Mouse (Mus musculus): ENCODE data around the gene Mixl1. TPM values are rescaled to one million over a fixed set of nuclear protein-coding genes. Genes with fewer than 3 reads are reported as not detected.

The Mixl1 gene
- 0.28 and 0.35 TPM in 2 replicates for polyA plus RNA-seq (2015; fragmentation: Nextera tagmentation; extraction: Ambion mirVana)

DNA sequence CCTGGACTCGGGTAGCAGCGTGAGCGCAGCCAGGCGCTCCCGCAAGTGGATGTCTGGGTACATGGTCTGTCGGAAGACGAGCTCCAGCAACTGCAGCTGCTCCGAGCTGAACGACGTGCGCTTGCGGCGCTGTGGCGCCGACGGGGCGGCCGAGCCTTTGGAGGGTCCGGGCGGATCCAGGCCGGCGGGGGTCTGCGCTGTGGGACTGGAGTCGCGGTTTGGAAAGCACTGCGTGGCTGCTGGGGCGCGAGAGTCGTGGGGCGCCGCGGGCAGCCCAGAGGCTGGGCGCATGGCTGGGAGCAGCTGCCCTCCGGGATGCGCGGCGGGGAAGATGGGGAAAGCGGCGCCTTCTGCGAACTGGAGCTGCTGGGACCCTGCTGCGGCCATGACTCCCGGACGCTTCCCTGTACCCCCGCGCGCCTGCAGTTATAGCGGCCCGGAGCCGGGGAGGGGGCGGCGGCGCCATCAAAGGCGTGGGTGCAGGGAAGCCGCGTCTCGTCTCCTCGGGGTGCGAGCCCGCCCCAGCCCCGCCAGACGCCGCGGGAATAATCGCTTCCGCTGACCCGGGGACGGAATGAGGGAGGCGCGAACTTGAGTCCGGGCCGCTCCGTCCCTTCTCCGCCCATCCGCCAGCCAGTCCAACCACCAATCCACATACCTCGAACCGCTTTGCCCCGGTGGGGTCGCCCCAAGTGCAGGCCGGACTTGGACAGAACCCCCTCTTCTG is at the start of gene Mixl1:
TSS of gene Mixl1 (minus strand) at position 409 of the 727 bp plus-strand sequence.
- Histone ChIP-seq H3K9me3 (no peaks in the 10 kb centered on the region), H3K27ac (no peak within 1 kb of the TSS), H3K9ac (no peak within 1 kb of the TSS), H3K4me2 (peak within 1 kb of the TSS; percentile 58), H3K27me3 (replicated peaks) (peaks cover 40% of the 10 kb centered on the region), H3K36me3 (replicated peaks) (no peaks in the 10 kb centered on the region), H3K4me3 (peak within 1 kb of the TSS; percentile 33), H3K4me1 (peaks cover 10% of the 10 kb centered on the region)
- no peak for ATAC-seq (replicated peaks)
- under 1% methylated on average over 77 of the region's 79 CpGs for WGBS

DNA sequence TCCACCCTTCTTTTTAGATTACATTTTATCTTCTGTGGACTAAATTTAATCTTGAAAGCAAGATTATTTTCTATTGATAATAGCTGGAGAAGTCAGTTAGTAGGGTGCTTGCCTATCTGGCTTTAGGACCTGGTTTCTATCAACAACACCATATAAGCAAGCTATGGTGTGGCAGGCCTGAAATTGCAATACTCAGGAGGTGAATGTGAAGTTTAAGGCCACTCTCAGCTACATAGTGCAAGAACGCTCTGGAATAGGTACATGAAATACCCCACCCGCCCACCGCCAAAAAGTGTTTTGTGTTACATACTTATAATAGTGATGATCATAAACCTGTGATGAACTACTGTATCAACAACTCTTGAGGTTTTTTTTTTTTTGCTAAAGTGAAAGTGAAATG is 32.4 kb upstream of the Mixl1 start:
- Histone ChIP-seq H3K9me3 (no peaks in the 10 kb centered on the region), H3K4me2 (no peak overlapping the region), H3K36me3 (replicated peaks) (peaks cover 1% of the 10 kb centered on the region; the same call in 1 of the 2 replicates), H3K4me1 (peaks cover 40% of the 10 kb centered on the region), H3K9ac (no peak overlapping the region), H3K4me3 (no peak overlapping the region), H3K27me3 (replicated peaks) (no peaks in the 10 kb centered on the region), H3K27ac (no peak overlapping the region)
- WGBS, result 92% methylated on average over 3 of the region's 3 CpGs
- no peak for ATAC-seq (replicated peaks)

- H3K27ac ChIP-seq, result peak overlapping the region; percentile 82
- no peaks in the 10 kb centered on the region for H3K36me3 ChIP-seq (replicated peaks)
- peak overlapping the region; percentile 66 for H3K4me3 ChIP-seq
- H3K9ac ChIP-seq, result peak overlapping the region; percentile 75
- 0% methylated on average over 40 of the region's 42 CpGs for WGBS
- H3K4me2 ChIP-seq, result peak overlapping the region; percentile 74
- H3K27me3 ChIP-seq (replicated peaks), result no peaks in the 10 kb centered on the region
- H3K9me3 ChIP-seq, result no peaks in the 10 kb centered on the region
- H3K4me1 ChIP-seq, result peaks cover 40% of the 10 kb centered on the region
- ATAC-seq (replicated peaks), result peak; percentile 80
Observed at GRCm38 (mm10) chr1:180726183-180726582, 29.3 kb upstream of the Mixl1 start.

DNA sequence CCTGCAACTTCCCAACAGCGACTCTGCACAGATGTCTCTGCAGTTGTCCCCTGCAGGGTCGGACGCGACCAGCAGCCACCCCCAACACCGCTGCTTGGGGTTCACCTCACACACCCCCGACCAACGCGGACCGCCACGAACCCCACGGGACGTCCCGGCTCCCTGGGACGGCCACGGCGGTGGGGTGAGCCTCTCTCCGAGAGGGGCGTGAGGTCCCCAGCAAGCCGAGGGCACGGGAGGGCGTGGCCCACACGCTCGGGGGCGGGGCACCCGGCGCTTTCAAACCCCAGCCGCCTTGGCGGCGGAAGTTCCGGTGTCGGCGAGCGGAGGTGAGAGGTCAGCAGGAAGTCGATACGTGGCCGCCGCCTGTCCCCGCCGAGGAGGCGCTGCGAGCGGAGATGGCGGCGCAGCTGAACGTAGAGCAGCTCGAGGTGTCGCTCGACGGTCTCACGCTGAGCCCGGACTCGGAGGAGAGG is 28.9 kb upstream of the Mixl1 start, which contains the start of gene Acbd3:
TSS of gene Acbd3 (plus strand) at position 340 of the 476 bp plus-strand sequence.
- Histone ChIP-seq H3K9ac (peak within 1 kb of the TSS; percentile 75), H3K4me3 (peak within 1 kb of the TSS; percentile 66), H3K27me3 (replicated peaks) (no peaks in the 10 kb centered on the region), H3K9me3 (no peaks in the 10 kb centered on the region), H3K27ac (peak within 1 kb of the TSS; percentile 82), H3K4me2 (peak within 1 kb of the TSS; percentile 74), H3K4me1 (peaks cover 40% of the 10 kb centered on the region), H3K36me3 (replicated peaks) (no peaks in the 10 kb centered on the region)
- ATAC-seq (replicated peaks), result peak; percentile 94
- under 1% methylated on average over 50 of the region's 52 CpGs for WGBS

DNA sequence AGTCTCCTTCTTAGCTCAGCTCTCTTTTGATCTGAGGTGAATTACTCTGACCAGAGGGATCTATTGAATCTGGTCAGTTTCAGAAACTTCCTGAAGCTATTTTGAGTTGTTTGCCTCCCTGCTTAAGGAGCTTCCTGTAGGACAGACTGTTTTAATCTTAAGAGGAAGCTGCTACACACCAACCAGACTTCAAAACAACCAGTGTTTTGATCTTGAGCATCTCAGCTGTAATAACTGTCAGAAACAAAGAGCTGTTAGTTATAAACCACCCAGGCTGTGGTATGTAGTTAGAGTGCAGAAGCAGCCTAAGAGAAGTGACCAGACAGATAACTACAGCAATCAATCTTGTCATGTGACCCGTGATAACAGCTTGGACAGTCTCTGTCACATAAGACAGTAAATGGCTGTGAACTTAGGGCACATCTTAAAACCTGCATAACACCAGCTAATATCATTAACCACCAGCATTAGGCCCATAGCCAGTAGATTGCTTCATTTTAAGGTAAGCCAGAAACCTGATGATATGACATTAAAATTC is 26.9 kb upstream of the Mixl1 start:
- Histone ChIP-seq H3K4me3 (no peak overlapping the region), H3K4me2 (no peak overlapping the region), H3K27me3 (replicated peaks) (no peaks in the 10 kb centered on the region), H3K9ac (no peak overlapping the region), H3K27ac (no peak overlapping the region), H3K36me3 (replicated peaks) (no peaks in the 10 kb centered on the region), H3K4me1 (peaks cover 30% of the 10 kb centered on the region), H3K9me3 (no peaks in the 10 kb centered on the region)
- WGBS, result 71% methylated on average over 1 of the region's 1 CpGs
- ATAC-seq (replicated peaks), result no peak

GRCm38 (mm10) chr1:180722608-180723007 is 25.8 kb upstream of the Mixl1 start:
- Histone ChIP-seq H3K27me3 (replicated peaks) (no peaks in the 10 kb centered on the region), H3K4me2 (no peak overlapping the region), H3K36me3 (replicated peaks) (no peaks in the 10 kb centered on the region), H3K4me3 (no peak overlapping the region), H3K9me3 (no peaks in the 10 kb centered on the region), H3K4me1 (peaks cover 20% of the 10 kb centered on the region), H3K27ac (no peak overlapping the region), H3K9ac (no peak overlapping the region)
- 64% methylated on average over 1 of the region's 1 CpGs for WGBS
- no peak for ATAC-seq (replicated peaks)

DNA sequence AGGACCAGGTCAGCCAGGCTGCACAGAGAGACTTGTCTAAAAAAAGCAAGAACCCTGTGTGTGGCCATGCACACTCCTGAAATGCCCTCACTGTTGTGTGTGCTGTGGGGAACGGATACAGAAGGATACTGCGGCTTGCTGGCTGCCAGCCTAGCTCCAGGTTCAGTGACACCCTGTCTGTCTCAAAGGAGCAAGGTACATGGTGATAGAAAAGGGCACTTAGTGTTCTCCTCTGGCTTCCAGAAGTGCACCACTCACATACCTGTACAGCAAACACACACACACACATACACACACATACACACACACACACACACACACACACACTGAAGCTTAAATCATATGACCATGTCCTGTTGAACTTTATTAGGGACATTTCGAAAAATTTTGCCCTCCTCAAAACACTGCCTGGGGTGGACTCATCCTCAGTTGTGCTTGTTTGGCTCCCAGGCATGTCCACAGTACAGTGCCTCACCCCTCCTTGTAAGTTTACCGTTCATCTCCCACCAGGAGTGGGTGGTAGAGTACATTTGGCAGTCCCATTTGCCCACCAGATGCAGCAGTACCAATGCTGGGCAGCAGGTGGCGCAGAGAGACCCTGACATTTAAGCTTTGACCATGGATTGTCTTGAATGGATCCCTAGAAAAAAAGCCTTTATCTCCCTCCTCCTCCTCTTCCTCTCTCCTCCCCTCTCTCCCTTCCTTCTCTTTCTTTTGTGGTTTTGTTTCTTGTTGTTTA is 23.3 kb upstream of the Mixl1 start:
- Histone ChIP-seq H3K27ac (no peak overlapping the region), H3K36me3 (replicated peaks) (no peaks in the 10 kb centered on the region), H3K27me3 (replicated peaks) (no peaks in the 10 kb centered on the region), H3K4me1 (peaks cover 5% of the 10 kb centered on the region), H3K9ac (no peak overlapping the region), H3K9me3 (no peaks in the 10 kb centered on the region), H3K4me2 (no peak overlapping the region), H3K4me3 (no peak overlapping the region)
- WGBS, result 45% methylated on average over 5 of the region's 5 CpGs
- ATAC-seq (replicated peaks), result no peak

DNA sequence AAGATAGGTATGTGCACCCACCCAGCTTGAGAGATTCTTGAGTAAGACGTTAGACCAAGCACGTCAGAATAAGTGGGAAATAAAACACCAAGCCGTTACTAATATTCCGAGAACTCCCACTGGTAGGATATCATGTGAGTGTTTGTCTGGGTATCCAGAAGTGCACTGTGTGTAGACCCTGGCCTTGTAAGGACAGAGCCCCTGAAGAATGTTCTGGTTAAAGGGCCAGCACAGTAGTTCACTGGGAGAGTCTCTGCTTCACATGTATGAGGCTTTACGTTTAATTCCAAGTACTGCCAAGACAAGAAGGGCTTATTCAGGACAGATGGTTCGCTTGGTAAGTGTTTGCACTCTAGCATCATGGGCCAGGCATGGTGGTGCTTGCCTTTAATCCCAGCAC is 22.6 kb upstream of the Mixl1 start:
- Histone ChIP-seq H3K9ac (no peak overlapping the region), H3K4me2 (no peak overlapping the region), H3K9me3 (no peaks in the 10 kb centered on the region), H3K27ac (no peak overlapping the region), H3K4me1 (no peaks in the 10 kb centered on the region), H3K36me3 (replicated peaks) (no peaks in the 10 kb centered on the region), H3K4me3 (no peak overlapping the region), H3K27me3 (replicated peaks) (no peaks in the 10 kb centered on the region)
- no peak for ATAC-seq (replicated peaks)
- 86% methylated on average over 6 of the region's 6 CpGs for WGBS

DNA sequence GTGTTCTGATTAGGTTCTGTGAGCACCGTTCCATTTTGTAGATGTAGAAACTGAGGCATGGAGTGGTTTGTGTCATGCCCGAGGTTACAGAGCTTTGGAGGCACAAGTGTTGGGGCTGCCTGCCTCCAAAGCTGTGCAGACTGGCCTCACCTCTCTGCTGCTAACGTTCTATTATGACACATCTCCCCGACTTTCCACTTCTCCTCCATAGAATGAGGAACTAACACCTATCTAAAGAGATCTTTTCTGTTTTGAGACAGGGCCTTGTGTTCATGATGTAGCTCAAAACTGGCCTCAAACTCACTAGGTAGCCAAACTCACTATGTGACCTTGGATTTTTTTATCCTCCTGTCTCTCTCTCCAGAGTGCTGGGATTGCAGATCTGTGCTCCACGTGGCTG is 21.9 kb upstream of the Mixl1 start:
- ATAC-seq (replicated peaks), result no peak
- Histone ChIP-seq H3K9me3 (no peaks in the 10 kb centered on the region), H3K4me2 (no peak overlapping the region), H3K4me1 (no peaks in the 10 kb centered on the region), H3K27me3 (replicated peaks) (no peaks in the 10 kb centered on the region), H3K9ac (no peak overlapping the region), H3K4me3 (no peak overlapping the region), H3K27ac (no peak overlapping the region), H3K36me3 (replicated peaks) (no peaks in the 10 kb centered on the region)
- WGBS, result 70% methylated on average over 5 of the region's 5 CpGs

- WGBS, result 81% methylated on average over 14 of the region's 14 CpGs
- Histone ChIP-seq H3K4me2 (no peak overlapping the region), H3K4me3 (no peak overlapping the region), H3K27ac (no peak overlapping the region), H3K27me3 (replicated peaks) (no peaks in the 10 kb centered on the region), H3K9ac (no peak overlapping the region), H3K4me1 (no peaks in the 10 kb centered on the region), H3K9me3 (no peaks in the 10 kb centered on the region), H3K36me3 (replicated peaks) (no peaks in the 10 kb centered on the region)
- no peak for ATAC-seq (replicated peaks)
Observed at GRCm38 (mm10) chr1:180708935-180709776, 12.3 kb upstream of the Mixl1 start.

DNA sequence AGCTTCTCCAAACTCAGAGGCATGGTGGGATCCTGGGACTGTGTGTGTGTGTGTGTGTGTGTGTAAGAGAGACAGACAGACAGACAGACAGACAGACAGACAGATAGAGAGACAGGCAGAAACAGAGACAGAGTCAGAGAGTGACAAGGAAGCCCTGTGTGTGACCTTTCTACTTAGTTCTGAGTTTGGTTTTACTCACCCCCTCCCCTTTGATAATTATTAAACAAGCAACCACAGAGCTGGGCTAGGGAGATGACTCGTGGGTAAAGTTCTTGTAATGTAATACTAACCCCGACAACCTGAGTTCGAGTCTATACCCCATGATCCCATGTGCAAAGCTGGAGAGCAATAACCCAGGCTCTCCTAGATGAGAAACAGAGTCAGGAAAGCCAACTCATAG is 11.0 kb upstream of the Mixl1 start:
- no peak for ATAC-seq (replicated peaks)
- Histone ChIP-seq H3K27ac (no peak overlapping the region), H3K36me3 (replicated peaks) (no peaks in the 10 kb centered on the region), H3K9me3 (no peaks in the 10 kb centered on the region), H3K27me3 (replicated peaks) (no peaks in the 10 kb centered on the region), H3K4me3 (no peak overlapping the region), H3K4me1 (no peaks in the 10 kb centered on the region; the same call in 1 of the 2 replicates), H3K9ac (no peak overlapping the region), H3K4me2 (no peak overlapping the region)
- 85% methylated on average over 3 of the region's 3 CpGs for WGBS

DNA sequence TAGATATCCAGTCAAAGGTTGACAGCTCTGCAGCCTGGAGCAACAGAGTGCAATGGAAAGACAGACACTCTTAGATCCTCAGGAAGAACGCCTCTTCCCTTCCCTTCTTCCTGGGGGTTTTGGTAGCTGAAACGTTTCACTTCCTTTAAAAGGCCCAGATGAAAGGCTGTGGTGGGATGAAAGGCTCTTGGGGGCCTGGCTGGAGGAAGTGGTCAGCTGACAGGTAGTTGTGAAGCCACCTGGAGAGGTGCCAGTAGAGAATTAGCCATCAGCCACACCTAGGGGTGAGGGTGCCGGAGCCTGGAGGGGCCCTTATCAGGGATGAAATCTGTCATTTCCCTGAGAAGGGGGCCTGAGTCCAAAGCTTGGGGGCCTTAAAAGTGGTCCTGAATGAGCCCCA is 10.5 kb upstream of the Mixl1 start:
- H3K9me3 ChIP-seq, result no peaks in the 10 kb centered on the region
- no peak for ATAC-seq (replicated peaks)
- 53% methylated on average over 3 of the region's 3 CpGs for WGBS

More for the DNA sequence above, 10.5 kb upstream of the Mixl1 start:
- Histone ChIP-seq H3K9ac (no peak overlapping the region), H3K27me3 (replicated peaks) (no peaks in the 10 kb centered on the region), H3K36me3 (replicated peaks) (no peaks in the 10 kb centered on the region), H3K4me3 (no peak overlapping the region), H3K4me1 (no peaks in the 10 kb centered on the region; the same call in 1 of the 2 replicates), H3K27ac (no peak overlapping the region), H3K4me2 (no peak overlapping the region)
